Mouse (Mus musculus) myocyte (in vitro differentiated cells): ENCODE measurements around the gene Ift80. TPM values are rescaled to one million over a fixed set of nuclear protein-coding genes. Genes with fewer than 3 reads are reported as not detected.

ENCODE experiments used
- H3K27me3 ChIP-seq: one replicate; pipeline ENCODE4 v1.6.1; 2011; ENCODE audit not compliant: control insufficient read depth, insufficient read depth, insufficient read length
- H3K36me3 ChIP-seq: one replicate; pipeline ENCODE4 v1.6.1; 2011; ENCODE audit not compliant: control insufficient read depth, insufficient read depth
- H3K4me2 ChIP-seq: one replicate; pipeline ENCODE4 v1.6.1; 2011; ENCODE audit warnings: low read depth, control low read depth
- H3K4me3 ChIP-seq: one replicate; pipeline ENCODE4 v1.5.1; 2011; ENCODE audit warnings: mild to moderate bottlenecking, control low read depth, moderate library complexity
- H3K79me2 ChIP-seq: one replicate; pipeline ENCODE4 v1.6.1; 2011; ENCODE audit not compliant: control insufficient read depth, insufficient read depth
- H3ac ChIP-seq: one replicate; pipeline ENCODE4 v1.6.1; 2011; ENCODE audit not compliant: control insufficient read depth, insufficient read length
- CEBPB ChIP-seq: IDR thresholded peaks from 2 replicates; pipeline ENCODE4 v1.6.1; 2011; ENCODE audit warnings: mild to moderate bottlenecking, moderate library complexity; ENCODE audit not compliant: poor library complexity, insufficient read depth, severe bottlenecking
- E2F4 ChIP-seq: IDR thresholded peaks from one replicate; pipeline ENCODE4 v1.6.1; 2011; ENCODE audit warnings: mild to moderate bottlenecking, control low read depth, moderate library complexity; ENCODE audit not compliant: insufficient read depth
- MAX ChIP-seq: IDR thresholded peaks from one replicate; pipeline ENCODE4 v1.6.1; 2011; ENCODE audit warnings: low read depth, mild to moderate bottlenecking, control low read depth
- MYOD1 ChIP-seq, 3 experiments: IDR thresholded peaks; one replicate each; pipeline ENCODE4 v1.6.1; 2011; ENCODE audit warnings: control low read depth in 2 of 3, low read depth in 2 of 3, mild to moderate bottlenecking in 2 of 3, moderate library complexity in 1 of 3; ENCODE audit not compliant: insufficient read length in 2 of 3, control insufficient read depth in 1 of 3
- MYOG ChIP-seq, 3 experiments: IDR thresholded peaks; one replicate each; pipeline ENCODE4 v1.6.1; 2011; ENCODE audit warnings: control low read depth in 2 of 3, low read depth in 2 of 3, mild to moderate bottlenecking in 2 of 3; ENCODE audit not compliant: insufficient read length in 2 of 3, control insufficient read depth in 1 of 3, insufficient read depth in 1 of 3
- POLR2A ChIP-seq: IDR thresholded peaks from one replicate; pipeline ENCODE4 v1.6.1; 2011; ENCODE audit warnings: low read depth, mild to moderate bottlenecking, control low read depth, moderate library complexity; ENCODE audit not compliant: insufficient read length
- POLR2AphosphoS2 ChIP-seq: IDR thresholded peaks from one replicate; pipeline ENCODE4 v1.6.1; 2011; ENCODE audit warnings: low read depth, control low read depth; ENCODE audit not compliant: insufficient read length
- REST ChIP-seq: IDR thresholded peaks from one replicate; pipeline ENCODE4 v1.6.1; 2011; ENCODE audit warnings: mild to moderate bottlenecking, control low read depth, moderate library complexity; ENCODE audit not compliant: insufficient read depth, insufficient read length
- SRF ChIP-seq: IDR thresholded peaks from one replicate; pipeline ENCODE4 v1.6.1; 2011; ENCODE audit warnings: low read depth; ENCODE audit not compliant: control insufficient read depth, insufficient read length
- TCF12 ChIP-seq: IDR thresholded peaks from one replicate; pipeline ENCODE4 v1.6.1; 2011; ENCODE audit warnings: mild to moderate bottlenecking, control low read depth; ENCODE audit not compliant: poor library complexity, insufficient read depth, severe bottlenecking
- TCF3 ChIP-seq: IDR thresholded peaks from one replicate; pipeline ENCODE4 v1.6.1; 2011; ENCODE audit warnings: low read depth, control low read depth; ENCODE audit not compliant: insufficient read length
- USF1 ChIP-seq: IDR thresholded peaks from one replicate; pipeline ENCODE4 v1.6.1; 2011; ENCODE audit warnings: low read depth, mild to moderate bottlenecking, control low read depth, moderate library complexity
- polyA plus RNA-seq: library from polyadenylated mRNA; unstranded; fragments of >200 nt; fragmentation: generic; extraction: Trizol; gene quantifications from one replicate; pipeline ENCODE4 v1.2.1, GENCODE M21; 2012; ENCODE audit warnings: missing spikeins

The Ift80 gene
- polyA plus RNA-seq, 1 experiment: 3.5 TPM

- no peak overlapping the region for H3K4me2 ChIP-seq
- H3K79me2 ChIP-seq: peaks cover 48% of the 10 kb centered on the region
Observed at GRCm38 (mm10) chr3:69002781-69003180, 1.6 kb downstream of the Ift80 start.

GRCm38 (mm10) chr3:68986550-68986949 is 17.8 kb downstream of the Ift80 start:
- H3K27me3 ChIP-seq: no peaks in the 10 kb centered on the region

More at GRCm38 (mm10) chr3:69002781-69003180, 1.6 kb downstream of the Ift80 start:
- Histone ChIP-seq H3K4me3 (no peak overlapping the region), H3K36me3 (no peaks in the 10 kb centered on the region), H3ac (no peak overlapping the region), H3K27me3 (no peaks in the 10 kb centered on the region)
- TF ChIP-seq MYOD1 (IDR thresholded peaks at IDR 0.05; ENCODE audit: control insufficient read depth in 1 of 3, insufficient read length in 2 of 3, low read depth in 2 of 3): no peak
- no peak for TF ChIP-seq SRF
- no peak for TF ChIP-seq TCF12
- no peak for TF ChIP-seq MYOG (IDR thresholded peaks at IDR 0.05; ENCODE audit: control insufficient read depth in 1 of 3, insufficient read depth in 1 of 3, insufficient read length in 2 of 3, low read depth in 2 of 3)
- TF ChIP-seq TCF3: no peak
- TF ChIP-seq USF1: no peak
- no peak for TF ChIP-seq REST
- TF ChIP-seq CEBPB: no peak
- no peak for TF ChIP-seq E2F4
- TF ChIP-seq POLR2AphosphoS2: no peak
- TF ChIP-seq POLR2A: no peak
- TF ChIP-seq MAX: no peak

GRCm38 (mm10) chr3:68980898-68981297 is 23.5 kb downstream of the Ift80 start:
- peaks cover 7% of the 10 kb centered on the region for H3K36me3 ChIP-seq
- no peak for TF ChIP-seq USF1
- no peak for TF ChIP-seq CEBPB
- no peak for TF ChIP-seq POLR2AphosphoS2
- TF ChIP-seq POLR2A: no peak
- no peak for TF ChIP-seq REST
- TF ChIP-seq TCF12: no peak
- no peak for TF ChIP-seq SRF
- no peak for TF ChIP-seq MYOD1 (IDR thresholded peaks at IDR 0.05; ENCODE audit: control insufficient read depth in 1 of 3, insufficient read length in 2 of 3, low read depth in 2 of 3)
- TF ChIP-seq TCF3: no peak
- H3K4me2 ChIP-seq: no peak overlapping the region
- no peaks in the 10 kb centered on the region for H3K79me2 ChIP-seq
- no peak overlapping the region for H3ac ChIP-seq
- no peak overlapping the region for H3K4me3 ChIP-seq
- H3K27me3 ChIP-seq: no peaks in the 10 kb centered on the region

More at GRCm38 (mm10) chr3:68986550-68986949, 17.8 kb downstream of the Ift80 start:
- H3K4me3 ChIP-seq: no peak overlapping the region
- peaks cover 6% of the 10 kb centered on the region for H3K36me3 ChIP-seq
- no peak for TF ChIP-seq POLR2AphosphoS2
- TF ChIP-seq MAX: no peak
- no peak for TF ChIP-seq CEBPB
- TF ChIP-seq MYOG (IDR thresholded peaks at IDR 0.05; ENCODE audit: control insufficient read depth in 1 of 3, insufficient read depth in 1 of 3, insufficient read length in 2 of 3, low read depth in 2 of 3): no peak
- no peak for TF ChIP-seq SRF
- no peak for TF ChIP-seq TCF12
- TF ChIP-seq POLR2A: no peak
- no peak for TF ChIP-seq MYOD1 (IDR thresholded peaks at IDR 0.05; ENCODE audit: control insufficient read depth in 1 of 3, insufficient read length in 2 of 3, low read depth in 2 of 3)
- TF ChIP-seq USF1: no peak
- TF ChIP-seq TCF3: no peak
- TF ChIP-seq E2F4: no peak
- TF ChIP-seq REST: no peak
- H3K79me2 ChIP-seq: no peaks in the 10 kb centered on the region
- no peak overlapping the region for H3K4me2 ChIP-seq
- H3ac ChIP-seq: no peak overlapping the region

- no peak overlapping the region for H3K4me2 ChIP-seq
- no peaks in the 10 kb centered on the region for H3K79me2 ChIP-seq
- TF ChIP-seq TCF3: no peak
- no peak for TF ChIP-seq E2F4
- TF ChIP-seq CEBPB: no peak
- no peak for TF ChIP-seq POLR2AphosphoS2
- no peak for TF ChIP-seq SRF
- no peak for TF ChIP-seq MAX
- no peak for TF ChIP-seq REST
- TF ChIP-seq TCF12: no peak
- no peak for TF ChIP-seq POLR2A
- peaks cover 4% of the 10 kb centered on the region for H3K36me3 ChIP-seq
- no peaks in the 10 kb centered on the region for H3K27me3 ChIP-seq
- no peak overlapping the region for H3ac ChIP-seq
- H3K4me3 ChIP-seq: no peak overlapping the region
Observed at GRCm38 (mm10) chr3:68979187-68979586, 25.2 kb downstream of the Ift80 start.

GRCm38 (mm10) chr3:68977696-68978095 is 26.7 kb downstream of the Ift80 start:
- no peak overlapping the region for H3K4me2 ChIP-seq
- no peaks in the 10 kb centered on the region for H3K27me3 ChIP-seq
- no peaks in the 10 kb centered on the region for H3K79me2 ChIP-seq
- H3K4me3 ChIP-seq: no peak overlapping the region
- H3K36me3 ChIP-seq: peaks cover 4% of the 10 kb centered on the region
- H3ac ChIP-seq: no peak overlapping the region
- no peak for TF ChIP-seq REST
- TF ChIP-seq USF1: no peak
- TF ChIP-seq TCF3: no peak
- no peak for TF ChIP-seq SRF
- no peak for TF ChIP-seq E2F4
